Mouse (Mus musculus) urinary bladder, postnatal 14 days (tissue): ENCODE results near the gene Gch1.
"Not testable (repeated sequence)": the region's sequence is repeated elsewhere in the genome, so short reads cannot be mapped to it uniquely, and the experiment has no call there.

Source experiments
- DNase-seq: peaks from one replicate; pipeline ENCODE4 v3.0.0; 2021; ENCODE audit warnings: low spot score

Gene Gch1

GRCm38 (mm10) chr14:47161921-47162427 is 27.2 kb downstream of the Gch1 start:
- DNase-seq = no peak

GRCm38 (mm10) chr14:47160051-47160640 is 29.1 kb downstream of the Gch1 start:
- no peak for DNase-seq

GRCm38 (mm10) chr14:47154303-47154702 is 34.9 kb downstream of the Gch1 start:
- DNase-seq = no peak

- DNase-seq = no peak
These were observed 37.9 kb downstream of the Gch1 start for GRCm38 (mm10) chr14:47151306-47151705.

- DNase-seq = no peak
These were observed 44.9 kb downstream of the Gch1 start for GRCm38 (mm10) chr14:47144326-47144725.

- DNase-seq = no peak
These were observed 50.4 kb downstream of the Gch1 start for GRCm38 (mm10) chr14:47138853-47139252.

GRCm38 (mm10) chr14:47136637-47137036 is 52.6 kb downstream of the Gch1 start:
- no peak for DNase-seq

- DNase-seq = peak; percentile 17
These were observed 55.3 kb downstream of the Gch1 start for GRCm38 (mm10) chr14:47133948-47134347.

GRCm38 (mm10) chr14:47127987-47128386 is 61.2 kb downstream of the Gch1 start:
- DNase-seq = no peak

- no peak for DNase-seq
These were observed 71.7 kb downstream of the Gch1 start for GRCm38 (mm10) chr14:47117522-47117921.

GRCm38 (mm10) chr14:47116062-47116762 is 73.0 kb downstream of the Gch1 start:
- DNase-seq = no peak

GRCm38 (mm10) chr14:47115154-47115553 is 74.1 kb downstream of the Gch1 start:
- DNase-seq = no peak

- DNase-seq = no peak
These were observed 77.9 kb downstream of the Gch1 start for GRCm38 (mm10) chr14:47111341-47111740.

GRCm38 (mm10) chr14:47110391-47110790 is 78.8 kb downstream of the Gch1 start:
- not testable (repeated sequence) for DNase-seq

GRCm38 (mm10) chr14:47107461-47107860 is 81.8 kb downstream of the Gch1 start:
- no peak for DNase-seq

GRCm38 (mm10) chr14:47105755-47106154 is 83.5 kb downstream of the Gch1 start:
- DNase-seq = no peak

- DNase-seq = no peak
These were observed 84.0 kb downstream of the Gch1 start for GRCm38 (mm10) chr14:47105174-47105557.

GRCm38 (mm10) chr14:47104246-47105173 is 84.7 kb downstream of the Gch1 start:
- DNase-seq = peak; percentile 9
